Mouse (Mus musculus) liver, embryonic 14.5 days (tissue): Measurements from ENCODE around the gene Kcnj8.

Experiments
- CTCF ChIP-seq: IDR thresholded peaks from 2 replicates; pipeline ENCODE4 v1.5.1; 2016; ENCODE audit warnings: antibody characterized with exemption, low read depth, control low read depth
- EP300 ChIP-seq: IDR thresholded peaks from 2 replicates; pipeline ENCODE4 v1.6.1; 2016; ENCODE audit warnings: antibody characterized with exemption, low read depth

DNA sequence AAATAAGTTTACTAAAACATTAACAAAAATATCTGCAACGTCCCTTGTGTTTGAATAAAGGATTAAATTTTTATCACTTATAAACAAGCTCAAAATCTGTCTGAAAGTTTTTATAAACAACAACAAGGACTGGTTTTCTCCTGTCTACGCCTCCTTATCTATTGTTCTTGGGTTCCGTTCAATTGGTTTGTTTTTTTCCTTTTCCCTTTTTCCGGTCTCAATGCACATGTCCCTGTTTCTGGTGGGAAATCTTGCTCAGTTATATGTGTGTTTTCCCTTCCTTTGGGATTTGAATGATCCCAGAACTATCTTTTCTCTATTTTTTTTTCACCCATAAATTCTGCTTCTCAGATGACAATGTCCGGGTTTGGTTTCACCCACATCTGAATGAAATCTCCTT lies 38.0 kb downstream of the Kcnj8 start:
- TF ChIP-seq CTCF = no peak
- TF ChIP-seq EP300 = no peak
